Mouse (Mus musculus): ENCODE results near the gene Slc5a11. TPM values are rescaled to one million over a fixed set of nuclear protein-coding genes. Genes with fewer than 3 reads are reported as not detected.

The Slc5a11 gene
- polyA plus RNA-seq, 1 experiment from 2014 or later = 0.27 TPM

- ATAC-seq = no peak
- Histone ChIP-seq H3K4me1 (ENCODE audit: insufficient read depth) (no peaks in the 10 kb centered on the region), H3K36me3 (replicated peaks; ENCODE audit: insufficient read depth, low read length) (no peaks in the 10 kb centered on the region), H3K9me3 (ENCODE audit: low read length) (no peaks in the 10 kb centered on the region), H3K4me2 (ENCODE audit: low read depth, low read length) (no peak overlapping the region), H3K27me3 (ENCODE audit: insufficient read depth, low read length) (no peaks in the 10 kb centered on the region), H3K27ac (ENCODE audit: low read depth) (no peak overlapping the region), H3K4me3 (ENCODE audit: low read depth, low read length) (no peak overlapping the region), H3K9ac (replicated peaks) (no peak overlapping the region)
- WGBS (ENCODE audit: insufficient replicate concordance) = 66% methylated on average over 7 of the region's 7 CpGs
- no peak for TF ChIP-seq CTCF (IDR thresholded peaks at IDR 0.05; ENCODE audit: low read depth)
- DNase-seq = no peak
These were observed 3.1 kb downstream of the Slc5a11 start for GRCm38 (mm10) chr7:123217448-123218354.

GRCm38 (mm10) chr7:123218620-123219019, 4.0 kb downstream of the Slc5a11 start:
- TF ChIP-seq CTCF (IDR thresholded peaks at IDR 0.05; ENCODE audit: low read depth) = no peak
- no peak for TF ChIP-seq EP300 (IDR thresholded peaks at IDR 0.05; ENCODE audit: low read depth)
- H3K9me3 ChIP-seq (ENCODE audit: low read length) = no peaks in the 10 kb centered on the region
- H3K9ac ChIP-seq (replicated peaks) = no peak overlapping the region
- WGBS (ENCODE audit: insufficient replicate concordance) = 49% methylated on average over 6 of the region's 6 CpGs
- no peak overlapping the region for H3K4me2 ChIP-seq (ENCODE audit: low read depth, low read length)
- DNase-seq (no peak), ATAC-seq (no peak)
- no peaks in the 10 kb centered on the region for H3K27me3 ChIP-seq (ENCODE audit: insufficient read depth, low read length)
- H3K4me1 ChIP-seq (ENCODE audit: insufficient read depth) = no peaks in the 10 kb centered on the region
- H3K36me3 ChIP-seq (replicated peaks; ENCODE audit: insufficient read depth, low read length) = no peaks in the 10 kb centered on the region
- H3K27ac ChIP-seq (ENCODE audit: low read depth) = no peak overlapping the region
- H3K4me3 ChIP-seq (ENCODE audit: low read depth, low read length) = no peak overlapping the region

- H3K4me3 ChIP-seq (ENCODE audit: low read depth, low read length) = no peak overlapping the region
- no peak for TF ChIP-seq CTCF (IDR thresholded peaks at IDR 0.05; ENCODE audit: low read depth)
- no peak for TF ChIP-seq EP300 (IDR thresholded peaks at IDR 0.05; ENCODE audit: low read depth)
- no peaks in the 10 kb centered on the region for H3K36me3 ChIP-seq (replicated peaks; ENCODE audit: insufficient read depth, low read length)
- H3K9me3 ChIP-seq (ENCODE audit: low read length) = no peaks in the 10 kb centered on the region
- H3K9ac ChIP-seq (replicated peaks) = no peak overlapping the region
- H3K27me3 ChIP-seq (ENCODE audit: insufficient read depth, low read length) = no peaks in the 10 kb centered on the region
- no peak overlapping the region for H3K4me2 ChIP-seq (ENCODE audit: low read depth, low read length)
- no peak for DNase-seq
- no peaks in the 10 kb centered on the region for H3K4me1 ChIP-seq (ENCODE audit: insufficient read depth)
- no peak overlapping the region for H3K27ac ChIP-seq (ENCODE audit: low read depth)
- ATAC-seq = no peak
- WGBS (ENCODE audit: insufficient replicate concordance) = 72% methylated on average over 13 of the region's 13 CpGs
These were observed 5.4 kb downstream of the Slc5a11 start for GRCm38 (mm10) chr7:123219781-123220632.

GRCm38 (mm10) chr7:123220633-123220942, 6.0 kb downstream of the Slc5a11 start:
- Histone ChIP-seq H3K9ac (replicated peaks) (no peak overlapping the region), H3K4me3 (ENCODE audit: low read depth, low read length) (no peak overlapping the region), H3K4me2 (ENCODE audit: low read depth, low read length) (no peak overlapping the region), H3K36me3 (replicated peaks; ENCODE audit: insufficient read depth, low read length) (no peaks in the 10 kb centered on the region), H3K4me1 (ENCODE audit: insufficient read depth) (no peaks in the 10 kb centered on the region), H3K27me3 (ENCODE audit: insufficient read depth, low read length) (no peaks in the 10 kb centered on the region), H3K9me3 (ENCODE audit: low read length) (no peaks in the 10 kb centered on the region), H3K27ac (ENCODE audit: low read depth) (no peak overlapping the region)
- no peak for DNase-seq
- ATAC-seq = no peak
- TF ChIP-seq CTCF (IDR thresholded peaks at IDR 0.05; ENCODE audit: low read depth) (no peak), EP300 (IDR thresholded peaks at IDR 0.05; ENCODE audit: low read depth) (no peak)
- WGBS (ENCODE audit: insufficient replicate concordance) = 68% methylated on average over 2 of the region's 2 CpGs

GRCm38 (mm10) chr7:123224076-123224475, 9.5 kb downstream of the Slc5a11 start:
- 79% methylated on average over 9 of the region's 9 CpGs for WGBS (ENCODE audit: insufficient replicate concordance)
- Histone ChIP-seq H3K4me1 (ENCODE audit: insufficient read depth) (no peaks in the 10 kb centered on the region), H3K4me2 (ENCODE audit: low read depth, low read length) (no peak overlapping the region), H3K27me3 (ENCODE audit: insufficient read depth, low read length) (no peaks in the 10 kb centered on the region), H3K36me3 (replicated peaks; ENCODE audit: insufficient read depth, low read length) (no peaks in the 10 kb centered on the region), H3K4me3 (ENCODE audit: low read depth, low read length) (no peak overlapping the region), H3K9me3 (ENCODE audit: low read length) (no peaks in the 10 kb centered on the region), H3K27ac (ENCODE audit: low read depth) (no peak overlapping the region), H3K9ac (replicated peaks) (no peak overlapping the region)
- no peak for DNase-seq
- ATAC-seq = no peak
- TF ChIP-seq CTCF (IDR thresholded peaks at IDR 0.05; ENCODE audit: low read depth) (no peak), EP300 (IDR thresholded peaks at IDR 0.05; ENCODE audit: low read depth) (no peak)

- no peak for ATAC-seq
- no peaks in the 10 kb centered on the region for H3K36me3 ChIP-seq (replicated peaks; ENCODE audit: insufficient read depth, low read length)
- 76% methylated on average over 4 of the region's 4 CpGs for WGBS (ENCODE audit: insufficient replicate concordance)
- no peaks in the 10 kb centered on the region for H3K9me3 ChIP-seq (ENCODE audit: low read length)
- H3K9ac ChIP-seq (replicated peaks) = no peak overlapping the region
- H3K4me2 ChIP-seq (ENCODE audit: low read depth, low read length) = no peak overlapping the region
- no peak overlapping the region for H3K27ac ChIP-seq (ENCODE audit: low read depth)
- no peaks in the 10 kb centered on the region for H3K4me1 ChIP-seq (ENCODE audit: insufficient read depth)
- TF ChIP-seq CTCF (IDR thresholded peaks at IDR 0.05; ENCODE audit: low read depth) (no peak), EP300 (IDR thresholded peaks at IDR 0.05; ENCODE audit: low read depth) (no peak)
- no peak for DNase-seq
- no peak overlapping the region for H3K4me3 ChIP-seq (ENCODE audit: low read depth, low read length)
- H3K27me3 ChIP-seq (ENCODE audit: insufficient read depth, low read length) = no peaks in the 10 kb centered on the region
These were observed 10.6 kb downstream of the Slc5a11 start for GRCm38 (mm10) chr7:123225159-123225558.
